Mouse (Mus musculus) Patski (cell line): ENCODE measurements at regions not wholly inside any gene's neighbourhood (a gene's known extent, or its start where the extent isn't known, plus 50 kb on each side); places are given as distances from the start of the nearest gene placed in this dataset.

ENCODE experiments used
- ATAC-seq: fragments of 100-300 bp; one replicate; pipeline ENCODE4 v1.8.0; 2021
- CTCF ChIA-PET: fragments of 350-600 bp; sonication (Branson Sonifier 250); formaldehyde crosslinking; loops from one replicate; lab custom pipeline; 2022; ENCODE audit warnings: inconsistent platforms; lab: Charles Lee
- POLR2A ChIA-PET: fragments of 350-600 bp; sonication (Branson Sonifier 250); formaldehyde crosslinking; loops from one replicate; lab custom pipeline; 2022; ENCODE audit warnings: antibody characterized with exemption, inconsistent platforms; lab: Charles Lee
- DNase-seq: peaks from one replicate; pipeline ENCODE4 v3.0.0-alpha.2; 2011; ENCODE audit warnings: low read depth, low spot score
- H3K27me3 ChIP-seq: fragments of 371-371 bp; one replicate; pipeline ENCODE4 v1.5.1; 2021
- CTCF ChIP-seq: fragments of 100-300 bp; IDR thresholded peaks from one replicate; pipeline ENCODE4 v1.5.1; 2021
- in situ Hi-C: fragments of 300-500 bp; cut with MboI; formaldehyde crosslinking; loops from 3 replicates; pipeline ENCODE4 v1.11.1; 2018; ENCODE audit warnings: low pct_unique_long_range_greater_than_20kb, mixed read lengths

DNA sequence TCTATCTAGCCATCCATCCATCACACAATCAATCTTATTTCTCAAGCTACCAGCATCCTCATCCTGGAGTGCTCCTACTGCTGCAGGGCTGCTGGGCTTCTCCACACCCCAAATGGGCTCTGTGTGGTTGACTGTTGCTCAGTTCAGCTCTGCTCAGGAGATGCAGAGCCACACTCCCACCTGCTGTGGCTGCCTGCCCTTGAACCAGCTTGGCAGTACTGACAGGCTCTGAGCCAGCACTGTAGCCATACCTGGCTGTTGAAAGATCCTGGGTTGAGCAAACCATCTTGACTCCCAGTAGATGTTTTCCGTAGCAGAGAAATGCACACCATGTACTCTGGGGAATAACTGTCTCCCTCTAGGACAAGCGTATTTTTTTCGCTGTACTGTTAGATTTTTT, 392.6 kb downstream of the Matn1 start:
- in situ Hi-C loops, result no loop called here
- no peak for DNase-seq
- no peak for TF ChIP-seq CTCF
- POLR2A ChIA-PET, result no interaction called here
- no peak for ATAC-seq
- CTCF ChIA-PET, result no interaction called here
- H3K27me3 ChIP-seq, result no peaks in the 10 kb centered on the region

DNA sequence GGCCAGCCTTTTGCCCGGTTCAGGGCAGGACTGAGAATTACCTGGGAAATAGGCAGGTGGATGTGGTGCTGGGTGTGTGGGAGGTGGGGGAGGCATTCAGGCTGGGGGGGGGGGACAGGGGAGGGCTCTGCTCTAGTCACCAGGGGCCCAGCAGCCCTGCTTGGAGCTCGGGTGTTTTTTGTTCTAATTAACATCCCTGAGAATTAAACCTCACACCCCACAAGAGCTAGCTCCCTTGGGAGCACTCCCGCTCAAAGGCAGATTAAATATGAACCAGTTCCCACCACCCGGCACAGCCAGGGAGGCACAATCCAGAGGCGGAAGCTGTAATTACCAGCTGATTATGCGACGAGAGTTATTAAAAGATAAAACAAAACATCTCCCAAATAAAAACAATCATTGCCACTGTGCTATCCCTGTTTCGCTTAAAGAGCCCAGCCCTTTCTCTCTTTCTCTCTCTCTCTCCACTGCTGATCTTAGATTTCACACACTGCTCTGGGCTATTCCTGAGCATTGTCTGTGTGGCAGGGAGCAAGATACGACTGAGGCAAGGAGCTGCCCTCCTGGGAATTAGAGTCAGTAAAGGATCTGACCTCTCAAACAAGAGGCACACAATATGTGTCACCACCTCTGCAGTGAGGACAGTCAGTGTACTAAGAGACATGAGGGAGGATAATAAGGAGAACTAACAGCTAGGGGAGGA, 397.0 kb downstream of the Matn1 start:
- no peaks in the 10 kb centered on the region for H3K27me3 ChIP-seq

DNA sequence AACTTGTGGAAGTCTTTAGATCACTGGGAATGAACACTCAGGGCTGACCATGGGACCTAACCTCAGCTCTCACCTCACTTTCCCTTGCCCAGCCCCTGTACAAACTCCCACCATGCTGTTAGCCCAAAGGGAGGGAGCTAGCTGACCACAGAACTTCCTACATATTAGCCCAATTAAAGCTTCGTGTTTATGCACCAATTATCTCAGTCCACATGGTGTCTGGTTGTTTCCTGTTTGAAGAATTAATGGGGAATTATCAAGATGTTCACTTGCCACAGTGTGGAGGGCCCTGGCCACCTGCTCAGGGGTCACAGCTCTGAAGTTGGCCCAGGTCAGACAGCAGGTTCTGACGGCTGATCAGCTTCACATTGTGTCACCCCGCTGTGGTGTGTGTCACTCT, 402.5 kb downstream of the Matn1 start:
- no peak for TF ChIP-seq CTCF
- no peak for DNase-seq
- ChIA-PET POLR2A (no interaction called here), CTCF (no interaction called here)
- in situ Hi-C loops, result no loop called here
- ATAC-seq, result no peak
- H3K27me3 ChIP-seq, result peaks cover 5% of the 10 kb centered on the region

More for the DNA sequence above, 397.0 kb downstream of the Matn1 start:
- no peak for DNase-seq
- ChIA-PET CTCF (no interaction called here), POLR2A (no interaction called here)
- no peak for ATAC-seq
- in situ Hi-C loops, result no loop called here
- no peak for TF ChIP-seq CTCF

DNA sequence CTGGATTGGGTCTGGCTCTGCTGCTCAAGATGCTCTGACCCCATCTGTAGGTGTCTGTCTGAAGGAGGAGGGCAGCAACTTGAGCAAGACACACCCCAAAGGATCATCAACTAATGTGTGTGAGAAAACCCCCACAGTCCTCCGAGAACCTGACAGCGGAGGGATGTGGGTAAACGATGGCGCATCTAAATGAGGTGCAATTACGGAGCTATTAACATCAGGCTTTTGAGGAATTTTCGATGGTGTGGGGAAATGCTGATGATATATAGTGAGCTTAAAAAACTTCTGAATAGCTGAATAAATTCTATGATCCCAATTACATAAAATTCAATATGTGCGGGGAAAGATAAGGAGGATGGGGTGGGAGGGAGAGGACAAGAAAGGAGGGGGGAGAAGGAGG, 406.1 kb downstream of the Matn1 start:
- H3K27me3 ChIP-seq, result peaks cover 5% of the 10 kb centered on the region
- TF ChIP-seq CTCF, result no peak
- ChIA-PET POLR2A (no interaction called here), CTCF (no interaction called here)
- no peak for DNase-seq
- no peak for ATAC-seq
- in situ Hi-C loops, result no loop called here

DNA sequence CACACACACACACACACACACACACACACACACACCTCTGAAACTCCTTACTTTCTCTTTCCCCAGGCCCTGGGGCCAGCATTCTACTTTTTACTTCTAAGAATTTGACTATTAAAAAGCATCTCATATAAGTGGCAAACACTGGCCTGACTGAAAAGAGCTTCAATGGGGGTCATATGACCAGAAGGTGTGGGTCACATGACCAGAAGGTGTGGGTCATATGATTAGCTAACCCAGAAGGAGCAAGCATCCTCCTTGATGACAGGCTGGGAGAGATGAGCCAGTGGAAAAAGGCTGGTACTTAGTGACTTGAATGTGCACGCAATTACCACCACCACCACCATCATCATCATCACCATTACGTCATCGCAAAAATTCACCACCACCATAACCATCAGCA, 410.7 kb downstream of the Matn1 start:
- in situ Hi-C loops, result no loop called here
- TF ChIP-seq CTCF, result no peak
- DNase-seq, result no peak
- ATAC-seq, result no peak
- CTCF ChIA-PET, result no interaction called here
- peaks cover 5% of the 10 kb centered on the region for H3K27me3 ChIP-seq
- POLR2A ChIA-PET, result no interaction called here

DNA sequence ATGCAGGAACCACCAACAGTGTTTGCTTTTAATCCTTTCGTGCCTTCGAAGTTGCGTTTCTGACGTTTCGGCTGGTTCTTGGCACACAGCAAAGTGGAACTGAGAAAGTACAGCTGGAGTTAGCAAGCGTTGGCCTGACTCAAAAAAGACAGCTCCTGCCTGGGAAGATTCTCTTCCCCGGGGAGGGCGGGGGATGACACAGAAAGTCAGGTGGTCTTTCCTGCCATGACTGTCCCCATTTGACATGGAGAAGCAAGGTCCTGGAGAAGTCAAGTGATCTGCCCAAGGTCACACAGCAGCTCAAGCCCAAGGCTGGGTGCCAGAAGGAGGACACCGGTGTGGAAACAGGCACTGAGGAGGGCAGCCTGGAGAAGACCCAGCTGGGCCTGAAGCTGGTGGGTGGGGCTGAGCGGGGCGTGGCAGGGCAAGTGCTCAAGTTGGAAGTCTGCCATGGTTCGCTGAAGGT, 411.4 kb downstream of the Matn1 start:
- ATAC-seq (no peak), DNase-seq (no peak)
- CTCF ChIA-PET, result no interaction called here
- H3K27me3 ChIP-seq, result peaks cover 5% of the 10 kb centered on the region
- in situ Hi-C loops, result no loop called here
- POLR2A ChIA-PET, result no interaction called here
- no peak for TF ChIP-seq CTCF

DNA sequence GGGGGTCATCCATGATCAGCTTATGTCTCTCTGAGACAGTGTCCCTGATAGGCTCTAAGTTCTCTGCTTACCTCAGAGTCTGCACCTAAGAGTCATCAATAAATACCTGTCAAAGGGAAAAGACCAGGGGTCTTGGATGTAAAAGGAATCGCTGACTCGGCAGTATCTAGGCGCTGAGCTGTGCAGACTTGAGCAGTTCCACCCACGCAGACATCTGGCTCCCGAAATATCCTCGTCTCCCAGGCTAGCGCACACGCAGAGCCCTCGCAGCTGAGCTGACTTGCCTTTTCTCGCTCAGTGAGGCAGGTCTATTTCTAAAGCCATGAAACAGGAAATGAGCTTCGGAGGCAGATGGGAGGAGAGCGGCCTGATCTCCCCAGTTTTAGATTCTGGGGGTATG, 412.1 kb downstream of the Matn1 start:
- no peak for TF ChIP-seq CTCF
- DNase-seq (no peak), ATAC-seq (no peak)
- in situ Hi-C loops, result no loop called here
- CTCF ChIA-PET, result no interaction called here
- no peaks in the 10 kb centered on the region for H3K27me3 ChIP-seq
- POLR2A ChIA-PET, result no interaction called here

DNA sequence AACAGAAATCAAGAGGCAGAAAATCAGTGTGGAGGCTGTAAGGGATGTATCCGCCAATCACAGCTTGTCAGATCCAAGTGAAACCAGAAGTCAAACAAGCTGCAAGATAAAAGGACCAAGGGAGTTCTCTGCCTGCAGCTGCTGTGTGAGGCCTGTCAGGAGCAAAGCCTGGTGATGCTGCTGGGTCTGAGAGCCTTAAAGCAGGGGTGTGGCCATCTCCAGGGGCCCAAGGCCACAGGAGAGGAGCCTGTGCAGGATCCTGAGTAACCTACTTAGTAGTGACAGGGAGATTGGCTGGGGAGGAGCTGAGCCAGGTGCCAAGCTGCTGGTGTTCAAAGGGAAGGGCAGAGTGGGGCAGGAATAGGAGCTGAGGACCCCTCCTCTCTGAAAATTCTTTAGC, 418.8 kb downstream of the Matn1 start:
- peaks cover 9% of the 10 kb centered on the region for H3K27me3 ChIP-seq
- no peak for TF ChIP-seq CTCF
- no peak for ATAC-seq
- ChIA-PET POLR2A (no interaction called here), CTCF (no interaction called here)
- no peak for DNase-seq
- in situ Hi-C loops, result no loop called here

DNA sequence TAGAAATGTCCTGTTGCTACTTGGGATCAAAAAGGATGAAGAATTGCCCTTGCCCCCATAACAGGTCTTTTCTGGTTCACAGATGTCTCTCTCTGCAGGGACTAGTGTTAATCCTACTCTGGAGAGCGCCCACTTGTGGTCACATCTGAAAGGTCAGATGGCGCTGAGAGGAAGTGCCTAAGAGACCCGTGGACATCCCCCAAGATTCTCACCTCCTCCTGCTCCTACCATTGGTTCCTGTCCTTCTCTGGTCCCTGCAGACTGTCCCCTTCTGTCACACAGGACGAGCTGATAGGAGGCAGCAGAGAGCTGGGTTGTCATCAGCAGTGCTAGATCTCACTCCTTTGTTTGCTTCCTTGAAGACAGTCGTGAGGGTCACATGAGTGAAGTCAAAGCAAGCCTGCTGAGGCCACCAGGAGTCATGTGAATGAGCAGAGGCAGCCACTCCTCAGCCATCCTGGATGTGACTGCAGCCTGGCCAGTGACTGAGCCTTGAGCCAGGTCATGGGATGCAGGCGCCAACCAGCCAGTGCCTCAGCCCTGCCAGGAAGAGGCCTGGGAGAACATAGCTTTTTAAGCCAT, 420.6 kb downstream of the Matn1 start:
- no peak for TF ChIP-seq CTCF
- CTCF ChIA-PET, result no interaction called here
- peaks cover 9% of the 10 kb centered on the region for H3K27me3 ChIP-seq
- ATAC-seq (no peak), DNase-seq (no peak)
- POLR2A ChIA-PET, result no interaction called here
- in situ Hi-C loops, result no loop called here

DNA sequence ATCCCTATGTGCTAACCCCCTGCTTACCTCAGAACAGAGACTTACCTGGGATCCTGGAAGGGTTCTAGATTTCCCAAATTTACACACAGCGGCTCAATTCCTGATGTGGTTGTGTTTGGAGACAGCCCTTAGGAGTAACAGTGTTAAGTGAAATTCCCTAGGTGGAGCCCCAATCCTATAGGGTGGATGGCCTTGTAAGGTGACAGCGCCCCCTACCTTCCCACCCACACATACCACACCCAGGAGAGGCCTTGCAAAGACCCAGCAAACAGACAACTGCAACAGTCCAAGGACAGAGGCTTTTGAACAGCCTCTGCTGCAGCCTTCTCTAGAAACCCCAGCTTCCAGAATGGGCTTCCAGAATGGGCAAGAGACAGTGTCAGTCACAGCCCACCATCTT, 421.8 kb downstream of the Matn1 start:
- ChIA-PET POLR2A (no interaction called here), CTCF (no interaction called here)
- no peak for TF ChIP-seq CTCF
- H3K27me3 ChIP-seq, result peaks cover 9% of the 10 kb centered on the region
- no peak for ATAC-seq
- in situ Hi-C loops, result no loop called here
- no peak for DNase-seq

DNA sequence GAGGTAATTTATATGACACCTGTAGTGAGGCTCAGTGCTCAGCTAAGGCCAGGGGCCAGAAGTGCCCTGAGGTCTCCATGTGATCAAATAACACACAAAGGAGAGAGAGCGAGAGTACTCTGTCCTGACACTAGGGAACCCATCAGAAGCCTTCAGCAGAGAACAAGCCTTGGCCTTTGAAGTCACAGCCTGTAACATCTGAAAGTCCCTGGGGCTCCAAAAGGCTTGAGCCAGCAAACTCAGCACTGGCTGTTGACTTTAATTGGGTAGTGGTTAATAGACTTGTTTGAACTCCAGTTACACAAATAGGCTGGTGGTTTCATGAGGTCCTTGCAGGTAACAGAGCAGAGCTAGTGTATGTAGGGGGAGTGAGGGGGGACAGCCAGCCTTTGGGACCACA, 422.5 kb downstream of the Matn1 start:
- DNase-seq (no peak), ATAC-seq (no peak)
- peaks cover 9% of the 10 kb centered on the region for H3K27me3 ChIP-seq
- TF ChIP-seq CTCF, result no peak
- CTCF ChIA-PET, result no interaction called here
- POLR2A ChIA-PET, result no interaction called here
- in situ Hi-C loops, result no loop called here

DNA sequence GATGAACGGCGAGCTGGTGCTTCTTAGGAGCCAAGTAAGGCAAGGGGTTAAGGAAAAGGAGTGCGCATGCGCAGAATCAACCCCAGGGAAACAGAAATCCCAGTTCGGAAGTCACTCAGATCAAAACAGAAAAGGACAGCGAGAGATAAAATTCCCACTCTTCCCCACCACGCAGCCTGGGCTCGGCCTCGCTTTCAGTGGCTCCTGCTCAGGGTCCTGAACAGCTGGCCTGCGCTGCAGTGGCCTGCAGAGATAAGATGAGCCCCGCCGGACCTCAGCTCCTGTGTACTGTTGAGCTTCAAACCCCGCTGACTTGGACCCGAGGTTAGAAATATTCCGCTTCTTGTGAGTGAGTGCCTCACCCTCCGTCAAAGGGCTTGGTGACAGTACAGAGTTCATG, 428.3 kb downstream of the Matn1 start:
- no peak for ATAC-seq
- H3K27me3 ChIP-seq, result no peaks in the 10 kb centered on the region
- ChIA-PET CTCF (no interaction called here), POLR2A (no interaction called here)
- no peak for DNase-seq
- in situ Hi-C loops, result no loop called here
- no peak for TF ChIP-seq CTCF
